Mouse (Mus musculus) CH12.LX (cell line): ENCODE results near the gene Msmp.

Experiments
- CTCF ChIP-seq, 2 experiments: IDR thresholded peaks in 1 of 2; conservative IDR thresholded peaks in 1 of 2; 2 replicates each; pipeline ENCODE4 v1.5.1; 2011 to 2012; ENCODE audit warnings: low read depth in 2 of 2, low read length in 2 of 2, improper control_type of control experiment in 1 of 2, inconsistent platforms in 1 of 2, mild to moderate bottlenecking in 1 of 2, moderate library complexity in 1 of 2
- EP300 ChIP-seq: IDR thresholded peaks from 2 replicates; pipeline ENCODE4 v1.6.1; 2011; ENCODE audit warnings: low read length, improper control_type of control experiment
- ETS1 ChIP-seq: conservative IDR thresholded peaks from 2 replicates; pipeline ENCODE4 v1.6.1; 2012; ENCODE audit warnings: low read depth, mild to moderate bottlenecking, inconsistent platforms, low read length, improper control_type of control experiment, moderate library complexity
- KAT2A ChIP-seq: IDR thresholded peaks from 2 replicates; pipeline ENCODE4 v1.6.1; 2012; ENCODE audit warnings: low read length, improper control_type of control experiment, inconsistent platforms; ENCODE audit not compliant: insufficient replicate concordance
- MAFK ChIP-seq: IDR thresholded peaks from 2 replicates; pipeline ENCODE4 v1.6.1; 2011; ENCODE audit warnings: low read length, improper control_type of control experiment; ENCODE audit not compliant: insufficient replicate concordance
- MAZ ChIP-seq: IDR thresholded peaks from 2 replicates; pipeline ENCODE4 v1.6.1; 2012; ENCODE audit warnings: low read depth, mild to moderate bottlenecking, inconsistent platforms, low read length, improper control_type of control experiment, moderate library complexity
- PAX5 ChIP-seq: IDR thresholded peaks from 2 replicates; pipeline ENCODE4 v1.6.1; 2012; ENCODE audit warnings: low read length, inconsistent platforms, mixed read lengths
- POLR2A ChIP-seq: IDR thresholded peaks from 2 replicates; pipeline ENCODE4 v1.6.1; 2011; ENCODE audit warnings: low read depth, mild to moderate bottlenecking, improper control_type of control experiment, low read length
- RAD21 ChIP-seq: IDR thresholded peaks from 2 replicates; pipeline ENCODE4 v1.6.1; 2011; ENCODE audit warnings: low read depth, mild to moderate bottlenecking, low read length, improper control_type of control experiment, moderate library complexity
- RCOR1 ChIP-seq: conservative IDR thresholded peaks from 2 replicates; pipeline ENCODE4 v1.6.1; 2012; ENCODE audit warnings: low read depth, mild to moderate bottlenecking, inconsistent platforms, low read length, improper control_type of control experiment
- SMC3 ChIP-seq: IDR thresholded peaks from 2 replicates; pipeline ENCODE4 v1.6.1; 2011; ENCODE audit warnings: low read depth, low read length, improper control_type of control experiment
- UBTF ChIP-seq: IDR thresholded peaks from 2 replicates; pipeline ENCODE4 v1.6.1; 2012; ENCODE audit warnings: low read depth, mild to moderate bottlenecking, inconsistent platforms, low read length, improper control_type of control experiment, moderate library complexity
- ZMIZ1 ChIP-seq: IDR thresholded peaks from 2 replicates; pipeline ENCODE4 v1.6.1; 2012; ENCODE audit warnings: low read depth, mild to moderate bottlenecking, inconsistent platforms, low read length, improper control_type of control experiment
- ZNF384 ChIP-seq: IDR thresholded peaks from 2 replicates; pipeline ENCODE4 v1.6.1; 2012; ENCODE audit warnings: low read depth, low read length, improper control_type of control experiment, inconsistent platforms

DNA sequence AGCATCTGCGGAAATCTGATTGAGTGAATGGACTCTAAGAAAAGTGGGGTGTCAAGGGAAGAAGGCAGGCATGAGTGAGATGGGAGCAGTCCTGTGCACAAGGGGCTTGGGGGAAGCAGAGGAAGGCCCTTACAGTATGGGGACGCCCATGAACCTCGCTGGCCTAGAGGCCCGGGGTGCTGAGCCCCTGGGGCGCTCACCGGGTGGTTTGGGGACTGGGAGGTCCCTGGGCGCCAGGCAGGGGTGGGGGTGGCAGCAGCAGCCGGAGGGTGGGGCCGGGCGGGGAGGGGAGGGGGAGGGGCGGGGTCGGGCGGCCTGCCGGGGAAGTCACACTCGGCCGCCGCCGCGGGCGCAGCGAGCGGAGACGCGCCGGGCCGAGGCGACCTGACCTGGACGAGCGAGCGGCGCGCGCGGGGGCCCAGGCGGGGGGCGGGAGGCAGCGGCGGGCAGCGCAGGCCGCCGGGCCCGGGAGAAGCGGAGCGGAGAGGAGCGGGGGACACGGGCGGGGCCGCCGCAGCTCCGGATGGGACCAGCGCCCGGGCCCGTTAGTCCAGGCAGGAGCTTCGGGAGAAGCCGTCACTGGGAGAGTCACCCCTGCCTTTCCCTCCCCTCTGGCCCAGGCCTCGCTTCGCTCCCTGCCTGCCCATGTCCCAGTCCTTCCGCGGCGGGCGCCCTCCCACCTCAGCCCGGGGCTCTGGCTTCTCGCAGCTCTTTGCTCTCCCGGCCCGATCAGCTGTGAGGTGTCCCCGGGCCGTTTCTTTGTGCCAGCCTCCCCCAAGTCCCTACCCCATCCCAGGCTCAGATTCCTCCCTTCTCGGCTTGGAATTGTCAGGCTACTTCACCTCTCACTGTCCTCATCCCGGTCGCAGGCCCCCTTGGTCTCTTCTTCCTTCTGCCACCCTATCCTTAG is 47.0 kb upstream of the Msmp start, which contains the start of gene Npr2:
- TF ChIP-seq MAFK (no peak), CTCF (conservative IDR thresholded peaks at IDR 0.05 in 1 of 2, IDR thresholded peaks at IDR 0.05 in 1 of 2; ENCODE audit: low read depth in 2 of 2, low read length in 2 of 2) (no peak), POLR2A (no peak), ETS1 (no peak), KAT2A (no peak), RAD21 (no peak), EP300 (no peak), ZNF384 (no peak), PAX5 (no peak), ZMIZ1 (no peak), UBTF (no peak), RCOR1 (no peak), MAZ (no peak), SMC3 (no peak)
